Mouse (Mus musculus) embryonic facial prominence, embryonic 13.5 days (tissue): ENCODE data around the gene Setd1b. TPM values are rescaled to one million over a fixed set of nuclear protein-coding genes. Genes with fewer than 3 reads are reported as not detected.

Experiments
- ATAC-seq: fragments of 200-750 bp; cut with Nextera tagmentation; 2 replicates; pipeline ENCODE4 v1.8.0; 2017; ENCODE audit warnings: low read depth; ENCODE audit not compliant: insufficient number of reproducible peaks, insufficient read depth, low FRiP score, low TSS enrichment
- H3K27ac ChIP-seq: fragments of 300-500 bp; sonication (generic); 2 replicates; pipeline ENCODE4 v1.5.1; 2015; ENCODE audit warnings: moderate library complexity, mild to moderate bottlenecking, inconsistent platforms
- H3K27me3 ChIP-seq: fragments of 300-500 bp; sonication (generic); 2 replicates; pipeline ENCODE4 v1.6.1; 2015; ENCODE audit warnings: mild to moderate bottlenecking, inconsistent platforms
- H3K36me3 ChIP-seq: fragments of 300-500 bp; sonication (generic); 2 replicates; pipeline ENCODE4 v1.6.1; 2015; ENCODE audit warnings: mild to moderate bottlenecking, inconsistent platforms
- H3K4me1 ChIP-seq: fragments of 300-500 bp; sonication (generic); 2 replicates; pipeline ENCODE4 v1.6.1; 2015; ENCODE audit warnings: inconsistent platforms
- H3K4me2 ChIP-seq: fragments of 300-500 bp; sonication (generic); 2 replicates; pipeline ENCODE4 v1.6.1; 2015; ENCODE audit warnings: moderate library complexity, mild to moderate bottlenecking, inconsistent platforms
- H3K4me3 ChIP-seq: fragments of 300-500 bp; sonication (generic); 2 replicates; pipeline ENCODE4 v1.5.1; 2015; ENCODE audit warnings: mild to moderate bottlenecking, inconsistent platforms
- H3K9ac ChIP-seq: fragments of 300-500 bp; sonication (generic); 2 replicates; pipeline ENCODE4 v1.6.1; 2015; ENCODE audit warnings: mild to moderate bottlenecking, inconsistent platforms
- H3K9me3 ChIP-seq: fragments of 300-500 bp; sonication (generic); 2 replicates; pipeline ENCODE4 v1.6.1; 2016; ENCODE audit warnings: inconsistent platforms
- WGBS: fragments of 180-500 bp; shearing (Covaris S2); methylation state at CpG from one replicate; pipeline ENCODE4 v1.1.7; 2015; ENCODE audit warnings: mixed read lengths; 5-methylcytosine and 5-hydroxymethylcytosine counted together
- polyA plus RNA-seq: library from polyadenylated mRNA; unstranded; fragments of >200 nt; fragmentation: Nextera tagmentation; extraction: Ambion mirVana; gene quantifications from 2 replicates; pipeline ENCODE4 v1.2.1, GENCODE M21; 2015

Gene Setd1b
- polyA plus RNA-seq, 1 experiment from 2014 or later, result 13.0 TPM

DNA sequence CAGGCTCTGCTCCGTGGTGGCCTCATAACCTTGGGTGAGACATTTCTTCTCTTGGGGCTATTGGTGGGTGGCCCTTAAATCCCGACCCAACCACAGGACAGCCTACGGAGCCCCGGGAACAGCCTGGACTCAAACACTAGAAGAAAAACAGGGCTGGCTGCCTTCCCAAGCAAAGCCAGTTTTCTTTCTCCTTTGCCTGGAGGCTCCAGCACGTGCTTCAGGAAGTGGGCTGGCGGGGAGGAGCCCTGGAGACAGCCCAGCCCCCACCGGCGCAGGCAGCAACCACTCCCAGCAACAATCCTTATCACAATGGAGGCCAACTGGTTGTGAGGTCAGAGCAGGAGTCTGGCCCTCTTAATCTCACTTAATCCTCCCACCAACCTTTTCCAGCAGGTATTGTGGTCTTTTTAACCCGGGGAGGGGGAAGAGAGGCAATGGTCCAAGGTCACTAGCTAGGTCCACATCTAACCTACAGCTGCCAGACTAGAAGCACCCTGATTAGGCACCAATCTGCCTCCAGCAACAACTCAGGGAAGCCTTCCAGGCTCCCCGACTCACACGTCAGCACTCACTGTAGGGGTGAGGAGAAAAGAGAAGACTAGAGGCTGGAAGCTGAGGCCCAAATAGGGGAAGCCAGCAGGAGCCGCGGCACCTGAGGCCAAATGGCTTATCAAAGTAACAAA lies 5.5 kb upstream of the Setd1b start:
- H3K27ac ChIP-seq, result peak overlapping the region; percentile 100
- H3K9me3 ChIP-seq, result no peaks in the 10 kb centered on the region
- WGBS, result under 1% methylated on average over 13 of the region's 13 CpGs
- peak overlapping the region; percentile 99 for H3K4me2 ChIP-seq
- peaks cover 4% of the 10 kb centered on the region for H3K36me3 ChIP-seq
- H3K4me1 ChIP-seq, result peaks cover 68% of the 10 kb centered on the region
- peak overlapping the region; percentile 94 for H3K4me3 ChIP-seq
- H3K9ac ChIP-seq, result peak overlapping the region; percentile 100
- peak; percentile 9; the same call in 1 of the 2 replicates for ATAC-seq
- H3K27me3 ChIP-seq, result no peaks in the 10 kb centered on the region

DNA sequence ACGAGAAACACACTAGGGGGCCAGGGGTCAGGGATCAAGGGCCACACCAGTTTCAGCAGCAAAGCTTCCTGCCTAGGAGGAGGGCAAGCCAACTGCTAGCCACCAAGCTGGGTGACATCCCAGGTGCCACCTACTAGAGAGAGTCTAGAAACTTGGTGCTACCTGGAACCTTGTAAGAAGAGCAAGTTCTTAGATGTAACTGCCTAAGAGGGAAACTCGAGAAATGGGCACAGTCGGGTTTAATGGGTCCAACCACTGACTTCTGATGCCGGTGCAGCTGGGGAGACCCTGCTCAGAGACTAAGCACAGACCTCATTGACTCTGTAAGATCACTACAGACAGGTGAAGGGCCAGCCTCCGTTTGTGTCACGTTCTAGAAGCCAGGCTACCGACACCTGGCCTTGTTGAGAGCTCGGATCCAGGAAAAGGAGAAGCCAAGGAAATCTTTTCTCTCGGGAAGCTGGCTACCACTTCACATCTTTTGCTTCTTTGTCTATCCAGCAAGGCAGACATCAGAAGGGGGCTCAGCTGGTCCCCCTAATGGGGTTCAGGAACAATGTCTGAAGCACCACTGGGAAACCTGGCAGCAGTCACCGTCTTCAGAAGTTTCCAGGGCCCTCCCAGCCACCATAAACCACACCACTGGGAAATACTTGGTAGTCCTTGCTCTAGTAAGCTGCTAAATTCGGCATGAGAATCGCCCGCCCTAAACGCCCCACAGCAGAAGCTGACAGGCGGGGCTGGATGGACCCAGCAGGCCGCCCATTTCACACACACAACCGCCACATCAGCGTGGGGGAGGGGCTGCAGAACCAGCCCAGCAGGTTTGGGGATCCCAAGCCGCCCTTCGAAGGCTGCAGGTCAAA lies 4.7 kb upstream of the Setd1b start:
- H3K36me3 ChIP-seq, result peaks cover 4% of the 10 kb centered on the region
- peak overlapping the region; percentile 100 for H3K27ac ChIP-seq
- 2% methylated on average over 20 of the region's 20 CpGs for WGBS
- ATAC-seq, result no peak
- no peaks in the 10 kb centered on the region for H3K27me3 ChIP-seq
- H3K4me2 ChIP-seq, result peak overlapping the region; percentile 99
- H3K4me3 ChIP-seq, result peak overlapping the region; percentile 94
- peak overlapping the region; percentile 100 for H3K9ac ChIP-seq
- peaks cover 60% of the 10 kb centered on the region for H3K4me1 ChIP-seq
- no peaks in the 10 kb centered on the region for H3K9me3 ChIP-seq

DNA sequence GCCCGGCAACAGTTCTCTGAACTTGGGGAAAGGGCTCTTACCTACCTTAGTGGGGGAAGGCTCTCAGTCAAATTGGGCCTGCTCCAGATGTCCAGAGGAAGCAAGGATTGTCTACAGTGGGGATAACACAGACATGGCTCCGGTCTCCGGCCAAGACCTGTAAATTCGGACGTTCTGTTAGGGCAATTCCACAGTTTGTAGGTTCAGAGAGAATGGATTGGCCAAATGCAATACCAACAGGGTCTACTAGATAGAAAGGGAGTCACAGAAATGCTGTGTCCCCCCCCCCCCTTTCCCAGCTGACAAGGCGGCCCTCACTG lies 4.1 kb upstream of the Setd1b start:
- 1% methylated on average over 6 of the region's 6 CpGs for WGBS
- no peaks in the 10 kb centered on the region for H3K27me3 ChIP-seq

DNA sequence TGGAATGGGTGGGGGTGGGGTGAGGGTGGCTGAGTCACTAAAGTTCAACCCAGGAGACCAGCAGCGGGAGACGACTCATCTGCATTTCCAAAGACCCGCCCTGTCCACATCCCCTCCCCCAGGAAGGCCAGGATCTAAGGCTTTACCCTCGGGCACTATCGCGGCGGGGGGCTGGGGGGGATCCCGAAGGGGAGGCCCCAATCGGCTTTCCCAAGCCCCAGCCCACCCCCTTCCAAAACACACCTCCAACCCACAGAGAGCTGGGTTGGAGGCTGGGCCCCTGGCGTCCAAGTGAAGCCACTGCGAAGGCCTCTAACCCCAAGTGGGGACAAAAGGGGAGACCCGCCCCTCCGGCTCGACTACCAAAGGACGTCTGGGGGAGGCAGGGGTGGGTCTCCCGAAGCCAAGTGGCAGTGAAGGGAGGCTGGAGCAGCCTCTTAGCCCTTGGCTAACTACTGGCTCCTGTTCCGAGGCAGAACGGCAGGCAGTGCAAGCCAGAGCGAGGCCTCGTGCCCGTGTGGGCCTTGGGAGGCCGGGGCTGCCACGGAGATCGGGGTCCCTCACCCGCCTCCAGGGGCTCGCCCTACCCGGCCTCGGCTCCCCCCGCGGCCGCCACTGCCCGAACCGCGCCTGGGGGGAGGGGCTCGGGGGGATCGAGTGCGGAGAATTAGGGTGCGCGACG lies 3.6 kb upstream of the Setd1b start:
- Histone ChIP-seq H3K9me3 (no peaks in the 10 kb centered on the region), H3K36me3 (no peaks in the 10 kb centered on the region; the same call in none of the 2 replicates), H3K27ac (peak overlapping the region; percentile 100), H3K4me2 (peak overlapping the region; percentile 99), H3K27me3 (no peaks in the 10 kb centered on the region), H3K4me3 (peak overlapping the region; percentile 94), H3K4me1 (peaks cover 50% of the 10 kb centered on the region), H3K9ac (peak overlapping the region; percentile 100)
- peak; percentile 17; the same call in 1 of the 2 replicates for ATAC-seq
- WGBS, result under 1% methylated on average over 40 of the region's 40 CpGs

More for the DNA sequence above, 4.1 kb upstream of the Setd1b start:
- H3K9ac ChIP-seq, result peak overlapping the region; percentile 100
- H3K4me1 ChIP-seq, result peaks cover 54% of the 10 kb centered on the region
- peaks cover 3% of the 10 kb centered on the region for H3K36me3 ChIP-seq
- peak overlapping the region; percentile 100 for H3K27ac ChIP-seq
- no peak for ATAC-seq
- peak overlapping the region; percentile 99 for H3K4me2 ChIP-seq
- H3K9me3 ChIP-seq, result no peaks in the 10 kb centered on the region
- peak overlapping the region; percentile 94 for H3K4me3 ChIP-seq

DNA sequence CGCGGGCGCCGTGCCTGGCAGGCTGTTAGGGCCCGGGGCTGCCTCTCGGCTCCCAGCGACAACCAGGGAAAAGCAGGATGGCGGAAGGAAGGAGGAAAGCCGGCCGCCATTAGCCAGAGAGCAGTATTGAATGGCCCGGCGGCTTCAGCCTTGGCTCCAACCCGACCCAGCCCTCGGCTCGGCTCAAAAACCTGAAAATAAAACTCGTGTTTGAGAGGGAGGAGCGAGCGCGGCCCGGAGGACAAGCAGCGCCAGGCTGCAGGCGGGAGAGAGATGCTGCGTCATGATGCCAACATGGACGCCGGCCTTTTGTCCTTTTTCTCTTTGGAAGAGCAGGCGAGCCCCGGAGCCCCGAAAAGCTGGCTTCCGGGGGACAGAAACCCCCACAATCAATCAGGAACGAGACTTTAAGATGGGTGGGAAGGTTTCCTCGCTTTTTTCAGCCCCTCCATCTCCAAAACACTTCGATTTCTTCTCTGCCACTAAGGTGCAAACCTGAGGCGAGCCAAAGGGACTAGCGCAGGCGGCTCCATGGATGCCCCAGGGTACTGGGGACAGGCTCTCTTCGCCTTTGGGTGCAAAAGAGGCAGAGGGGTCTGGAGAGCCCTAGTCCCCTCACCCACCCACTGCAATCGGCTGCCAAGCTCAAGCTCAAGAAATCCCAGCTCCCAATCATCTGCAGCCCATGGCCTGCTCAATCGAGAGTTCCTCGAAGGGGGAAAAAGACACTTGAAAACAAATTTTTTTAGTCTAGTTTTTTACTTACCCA lies 2.9 kb upstream of the Setd1b start:
- no peaks in the 10 kb centered on the region for H3K9me3 ChIP-seq
- H3K4me3 ChIP-seq, result peak overlapping the region; percentile 94
- peaks cover 50% of the 10 kb centered on the region for H3K4me1 ChIP-seq
- H3K27ac ChIP-seq, result peak overlapping the region; percentile 100
- no peak for ATAC-seq
- H3K4me2 ChIP-seq, result peak overlapping the region; percentile 99
- H3K36me3 ChIP-seq, result peaks cover 2% of the 10 kb centered on the region
- H3K27me3 ChIP-seq, result no peaks in the 10 kb centered on the region
- under 1% methylated on average over 39 of the region's 39 CpGs for WGBS
- H3K9ac ChIP-seq, result peak overlapping the region; percentile 100

- under 1% methylated on average over 28 of the region's 28 CpGs for WGBS
- Histone ChIP-seq H3K9ac (peak overlapping the region; percentile 100), H3K4me2 (peak overlapping the region; percentile 99), H3K4me3 (peak overlapping the region; percentile 94), H3K27ac (peak overlapping the region; percentile 100), H3K27me3 (no peaks in the 10 kb centered on the region), H3K4me1 (peaks cover 50% of the 10 kb centered on the region), H3K36me3 (peaks cover 4% of the 10 kb centered on the region), H3K9me3 (no peaks in the 10 kb centered on the region)
- no peak for ATAC-seq
These were observed 2.0 kb upstream of the Setd1b start for GRCm38 (mm10) chr5:123139722-123140627.

GRCm38 (mm10) chr5:123140694-123141554 lies 1.1 kb upstream of the Setd1b start:
- peaks cover 50% of the 10 kb centered on the region for H3K4me1 ChIP-seq
- H3K27me3 ChIP-seq, result no peaks in the 10 kb centered on the region
- H3K36me3 ChIP-seq, result peaks cover 7% of the 10 kb centered on the region
- H3K4me3 ChIP-seq, result peak overlapping the region; percentile 94
- peak overlapping the region; percentile 100 for H3K27ac ChIP-seq
- no peaks in the 10 kb centered on the region for H3K9me3 ChIP-seq
- H3K9ac ChIP-seq, result peak overlapping the region; percentile 100
- ATAC-seq, result peak; percentile 72
- under 1% methylated on average over 31 of the region's 31 CpGs for WGBS
- H3K4me2 ChIP-seq, result peak overlapping the region; percentile 99

DNA sequence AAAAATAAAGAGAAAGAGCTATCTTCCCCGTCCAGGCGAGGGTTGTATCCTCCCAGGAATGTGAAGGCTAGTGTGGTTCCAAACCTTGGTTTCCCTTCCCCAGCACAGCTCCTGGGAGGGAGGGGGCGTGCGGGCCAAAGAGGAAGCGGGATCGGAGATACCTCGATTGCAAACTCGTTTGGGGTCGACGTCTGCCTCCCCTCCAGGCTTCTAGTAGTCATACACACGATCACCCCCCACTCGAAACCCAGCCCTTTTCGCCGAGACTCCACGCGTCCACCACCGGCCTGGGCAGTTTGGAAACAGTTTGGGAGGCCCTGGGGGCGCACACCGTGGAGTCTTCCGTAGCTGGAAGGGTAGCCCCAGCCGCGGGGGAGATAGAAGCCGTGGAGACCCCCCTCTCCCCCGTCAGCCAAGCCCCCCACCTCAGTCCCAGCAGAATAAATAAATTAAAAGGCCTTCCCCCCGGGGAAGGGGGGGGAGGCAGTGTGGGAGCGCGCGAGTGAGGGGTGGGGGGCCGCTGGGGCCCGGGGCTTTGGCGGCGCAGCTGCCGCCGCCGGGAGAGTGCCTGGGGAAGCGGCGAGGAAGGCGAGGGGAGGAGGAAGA lies 335 bp upstream of the Setd1b start:
- peak overlapping the region; percentile 99 for H3K4me2 ChIP-seq
- H3K9ac ChIP-seq, result peak overlapping the region; percentile 100
- ATAC-seq, result no peak
- peaks cover 49% of the 10 kb centered on the region for H3K4me1 ChIP-seq
- no peaks in the 10 kb centered on the region for H3K27me3 ChIP-seq
- no peaks in the 10 kb centered on the region for H3K9me3 ChIP-seq
- 2% methylated on average over 37 of the region's 38 CpGs for WGBS
- H3K27ac ChIP-seq, result peak overlapping the region; percentile 100
- peaks cover 13% of the 10 kb centered on the region for H3K36me3 ChIP-seq
- H3K4me3 ChIP-seq, result peak overlapping the region; percentile 94

- Histone ChIP-seq H3K4me3 (peak overlapping the region; percentile 94), H3K9ac (peak overlapping the region; percentile 100), H3K4me1 (peaks cover 38% of the 10 kb centered on the region), H3K27me3 (no peaks in the 10 kb centered on the region), H3K36me3 (peaks cover 30% of the 10 kb centered on the region), H3K9me3 (no peaks in the 10 kb centered on the region), H3K4me2 (peak overlapping the region; percentile 99), H3K27ac (peak overlapping the region; percentile 100)
- under 1% methylated on average over 24 of the region's 24 CpGs for WGBS
- ATAC-seq, result no peak
These were observed 1.4 kb downstream of the Setd1b start for GRCm38 (mm10) chr5:123143251-123143970.
